Mouse (Mus musculus) kidney, adult 18-20 months (tissue): ENCODE results near the gene Tbcb.
"Not testable (repeated sequence)": the region's sequence is repeated elsewhere in the genome, so short reads cannot be mapped to it uniquely, and the experiment has no call there.

Experiments
- DNase-seq: peaks from one replicate; pipeline ENCODE4 v3.0.0; 2021

Tbcb gene

GRCm38 (mm10) chr7:30193013-30193412 lies 39.1 kb downstream of the Tbcb start:
- no peak for DNase-seq

- DNase-seq, result no peak
Observed at GRCm38 (mm10) chr7:30192088-30192487, 40.0 kb downstream of the Tbcb start.

- DNase-seq, result no peak
Observed at GRCm38 (mm10) chr7:30189116-30189491, 43.0 kb downstream of the Tbcb start.

GRCm38 (mm10) chr7:30188344-30189115 lies 43.5 kb downstream of the Tbcb start:
- DNase-seq, result no peak

GRCm38 (mm10) chr7:30184641-30185348 lies 47.3 kb downstream of the Tbcb start:
- DNase-seq, result no peak

- DNase-seq, result peak; percentile 89
Observed at GRCm38 (mm10) chr7:30183879-30184289, 48.2 kb downstream of the Tbcb start, which contains the start of gene Cox7a1. Gene Cox7a1, plus strand, starts transcription at chr7:30184144.

- DNase-seq, result not testable (repeated sequence)
Observed at GRCm38 (mm10) chr7:30183189-30183588, 48.9 kb downstream of the Tbcb start.

- not testable (repeated sequence) for DNase-seq
Observed at GRCm38 (mm10) chr7:30181929-30182328, 50.1 kb downstream of the Tbcb start.

- peak; percentile 77 for DNase-seq
Observed at GRCm38 (mm10) chr7:30181308-30181707, 50.8 kb downstream of the Tbcb start.

GRCm38 (mm10) chr7:30178256-30178655 lies 53.8 kb downstream of the Tbcb start:
- DNase-seq, result no peak

GRCm38 (mm10) chr7:30176474-30176873 lies 55.6 kb downstream of the Tbcb start:
- no peak for DNase-seq
